Mouse (Mus musculus) erythroblast, adult 5-6 weeks (primary cell): ENCODE data around the gene Kcnh7. TPM values are rescaled to one million over a fixed set of nuclear protein-coding genes. Genes with fewer than 3 reads are reported as not detected.

Experiments
- ATAC-seq: replicated peaks from 2 replicates; pipeline ENCODE4 v1.8.0; 2016; ENCODE audit warnings: moderate number of reproducible peaks, mild to moderate bottlenecking, moderate TSS enrichment, inconsistent platforms; ENCODE audit not compliant: poor library complexity, low FRiP score, severe bottlenecking
- total RNA-seq, 2 experiments: library from RNA; stranded (forward) in 1 of 2; stranded (reverse) in 1 of 2; fragments of 150-400 nt in 1 of 2; fragments of 200-764, 138-1000 nt in 1 of 2; gene quantifications; 2 replicates each; pipeline versions ENCODE4 v1.2.3 to v1.2.4; 2015 to 2017; ENCODE audit warnings: low replicate concordance in 2 of 2

The Kcnh7 gene
- total RNA-seq, 2 experiments from 2014 or later, result not detected

DNA sequence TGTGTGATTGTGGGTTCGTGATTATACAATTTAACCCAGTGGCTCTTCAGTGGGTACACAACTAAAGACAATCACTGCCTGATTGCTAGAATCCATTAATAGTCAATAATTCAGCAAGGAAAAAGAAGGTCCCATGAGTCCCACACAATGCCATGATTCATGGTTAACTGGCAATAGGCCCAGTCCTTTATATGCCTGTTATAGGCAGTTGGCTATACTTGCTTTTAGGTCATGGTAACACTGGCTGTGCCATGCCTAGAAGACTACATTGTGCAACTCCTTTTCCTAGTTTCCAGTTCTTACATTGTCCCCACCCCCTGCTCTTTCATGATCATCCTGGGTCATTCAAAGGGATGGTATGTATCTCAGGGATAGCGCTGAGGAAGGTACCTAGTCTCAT lies 186.4 kb downstream of the Kcnh7 start:
- no peak for ATAC-seq

DNA sequence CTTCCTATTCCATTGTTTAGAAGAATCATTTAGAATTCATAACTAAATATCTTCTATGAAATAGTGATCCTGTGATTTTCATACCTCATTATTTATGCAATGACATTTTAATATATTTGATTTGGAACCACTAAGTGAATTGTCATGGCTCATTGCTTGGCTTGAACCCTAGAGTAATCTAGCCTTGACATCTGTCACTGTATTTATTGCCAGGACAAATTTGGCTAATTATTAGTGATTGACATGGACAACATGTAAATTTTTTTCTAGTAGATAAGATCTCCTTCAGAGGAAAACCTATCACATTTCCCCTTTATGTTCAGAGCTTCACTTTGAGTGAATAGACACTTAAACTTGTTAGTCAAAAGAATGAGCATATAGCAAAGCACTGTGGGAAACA lies 195.5 kb downstream of the Kcnh7 start:
- no peak for ATAC-seq

DNA sequence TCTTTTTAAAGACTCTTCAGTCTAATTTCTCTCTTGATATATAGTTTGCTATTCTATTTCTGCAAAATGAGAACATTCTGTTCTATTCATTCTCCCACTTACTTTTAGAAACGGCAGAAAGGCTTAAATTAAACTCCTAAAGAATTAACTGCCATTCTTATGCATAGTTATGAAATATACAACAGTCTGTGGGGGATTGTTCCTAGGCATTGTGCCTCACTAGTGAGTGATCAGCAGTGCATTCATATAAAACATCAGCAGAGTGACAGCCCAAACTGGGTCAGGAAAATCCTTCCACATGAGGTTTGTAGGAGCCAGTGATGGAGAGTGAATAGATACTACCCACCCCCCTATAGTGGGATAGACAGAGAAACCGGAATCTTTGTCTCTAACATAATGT lies 200.2 kb downstream of the Kcnh7 start:
- ATAC-seq, result no peak

DNA sequence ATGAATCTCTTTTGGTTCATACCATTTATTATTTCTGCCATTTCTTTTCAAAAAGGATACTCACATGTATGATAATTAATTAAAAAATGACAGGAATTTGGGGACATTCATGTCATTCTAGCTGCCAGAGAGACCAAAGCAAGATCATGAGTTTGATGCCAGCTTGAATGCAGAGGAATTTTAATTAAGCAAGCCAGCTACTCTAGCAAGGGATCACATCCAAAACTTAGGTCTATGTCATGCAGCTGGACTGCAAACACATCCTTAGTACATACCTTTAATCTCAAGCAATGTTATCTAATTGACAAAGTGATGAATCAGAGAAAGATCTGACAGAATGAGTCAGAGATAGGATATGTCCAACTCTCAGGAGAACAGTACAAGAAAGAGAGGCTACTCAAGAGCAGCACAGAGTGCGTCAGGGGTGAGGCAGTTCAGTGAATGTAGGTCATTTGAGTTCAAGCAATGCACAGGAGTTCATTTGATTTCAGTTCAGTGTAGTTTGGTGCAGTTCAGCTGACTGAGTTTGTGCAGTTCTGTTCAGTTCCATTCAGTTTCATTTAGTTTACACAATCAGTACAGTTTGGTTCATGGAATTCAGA lies 248.7 kb downstream of the Kcnh7 start:
- ATAC-seq, result no peak

DNA sequence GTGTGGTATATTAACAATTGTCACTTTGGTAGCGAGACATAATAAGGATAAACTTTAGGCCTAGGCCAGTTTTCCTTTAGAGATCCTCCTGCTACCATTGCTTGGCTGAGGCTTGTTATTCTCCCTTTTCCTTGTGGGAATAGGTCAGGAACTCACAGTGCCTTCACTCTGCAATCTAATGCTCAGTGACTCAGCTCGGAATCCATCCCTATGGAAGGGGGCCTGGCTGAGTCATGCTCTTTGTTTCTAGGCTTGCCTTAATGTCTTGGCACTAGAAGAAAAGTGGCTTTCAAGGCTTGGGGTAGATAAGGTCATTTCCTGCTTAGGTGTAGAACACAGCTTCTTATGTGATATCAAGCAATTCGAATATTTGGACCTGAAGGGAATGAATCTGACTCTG lies 255.6 kb downstream of the Kcnh7 start:
- ATAC-seq, result no peak

DNA sequence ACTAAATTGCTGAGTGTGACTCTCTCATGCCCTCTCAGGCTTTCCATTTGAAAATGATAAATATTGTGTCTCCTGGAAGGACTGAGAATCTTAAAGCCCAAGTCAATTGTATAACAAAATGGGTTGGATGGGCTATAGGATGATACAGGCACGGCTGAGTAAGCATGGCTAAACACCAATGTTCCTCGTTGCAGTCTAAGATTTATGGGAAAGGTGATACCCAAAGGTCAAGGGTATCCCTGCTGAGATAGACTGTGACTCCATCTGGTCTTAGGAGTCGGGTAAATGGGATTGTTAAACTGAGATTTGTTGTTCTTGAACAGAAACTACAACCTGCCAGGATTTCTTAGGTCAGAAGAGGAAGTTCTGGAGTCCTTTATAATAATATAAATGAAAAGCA lies 256.0 kb downstream of the Kcnh7 start:
- no peak for ATAC-seq

DNA sequence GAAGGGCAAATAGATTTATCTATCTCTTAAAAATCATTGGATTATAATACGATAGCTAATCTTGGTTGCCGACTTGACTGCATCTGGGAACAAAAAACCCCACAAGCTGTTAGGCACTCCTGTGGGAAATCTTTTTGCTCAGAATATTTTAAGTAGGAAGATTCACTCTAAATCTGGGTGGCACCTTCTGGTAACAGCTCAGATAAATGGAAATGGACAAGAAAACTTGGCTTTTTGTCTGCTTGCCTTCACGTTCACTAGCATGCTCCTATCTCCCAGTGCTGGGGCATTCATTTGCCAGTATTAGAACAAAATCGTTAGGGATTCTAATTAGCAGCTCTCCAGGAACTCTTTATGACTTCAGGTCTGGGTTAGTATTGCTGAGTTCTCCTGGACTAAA lies 260.3 kb downstream of the Kcnh7 start:
- ATAC-seq, result no peak

DNA sequence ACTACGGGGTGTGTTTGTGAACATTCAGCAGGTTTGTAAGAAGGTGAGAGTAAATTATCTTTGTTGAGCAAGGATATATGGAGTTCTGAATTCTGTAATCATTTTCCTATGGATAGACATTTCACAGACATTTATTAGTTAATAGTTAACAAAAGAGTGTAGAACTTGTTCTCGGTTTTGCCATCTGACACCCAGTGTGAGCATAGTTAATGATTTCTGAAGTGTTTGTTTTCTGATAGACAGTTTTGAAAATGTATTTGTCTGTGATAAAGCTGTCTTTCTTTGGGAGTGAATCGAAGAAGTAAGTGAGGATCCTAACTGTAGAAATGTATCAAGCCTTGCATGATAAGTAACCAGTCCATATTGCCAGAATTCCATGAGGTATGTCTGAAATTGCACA lies 276.4 kb downstream of the Kcnh7 start:
- ATAC-seq, result no peak

DNA sequence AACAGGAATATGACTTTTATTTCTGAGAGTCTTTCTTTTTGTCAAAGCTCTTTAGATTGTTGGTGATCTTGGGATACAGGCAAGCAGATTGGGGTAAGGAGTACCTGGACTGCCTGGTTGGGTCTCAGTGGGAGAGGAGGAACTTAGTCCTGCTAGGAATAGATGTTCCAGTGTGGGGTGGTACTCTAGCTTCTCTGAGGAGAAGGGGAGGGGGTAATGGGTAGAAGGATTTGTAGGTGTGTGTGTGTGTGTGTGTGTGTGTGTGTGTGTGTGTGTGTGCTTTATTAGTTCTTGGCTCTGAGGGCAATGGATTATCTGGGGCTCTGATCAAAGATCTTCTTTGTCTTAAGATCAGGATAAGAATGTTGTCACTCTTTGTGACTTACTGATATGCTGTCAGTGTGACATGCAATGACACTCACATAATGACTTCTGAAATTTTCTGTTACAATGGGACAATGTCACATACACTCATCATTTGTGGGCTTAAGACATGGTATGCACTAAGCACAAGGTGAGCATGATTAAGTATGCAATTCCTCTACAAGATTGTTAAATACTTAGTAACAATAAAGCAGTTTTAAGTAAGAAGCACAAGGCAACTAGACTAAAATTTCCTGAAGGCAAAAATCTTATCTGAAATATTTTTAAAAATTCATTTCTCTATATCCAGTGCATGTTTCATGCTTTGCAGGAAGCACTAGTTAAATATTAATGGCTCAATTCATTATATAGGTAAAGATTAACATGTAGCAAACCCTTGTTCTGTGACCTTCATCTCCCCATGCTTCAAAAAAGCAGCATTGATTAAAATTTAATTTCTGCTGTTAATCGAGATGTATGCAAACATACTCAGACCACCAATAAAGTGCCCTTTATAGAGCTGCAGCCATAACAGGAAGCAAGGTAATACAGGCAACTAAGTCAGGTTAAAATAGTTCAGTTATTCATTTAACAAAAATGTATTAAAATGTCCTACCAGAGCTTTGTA lies 281.4 kb downstream of the Kcnh7 start:
- ATAC-seq, result no peak

DNA sequence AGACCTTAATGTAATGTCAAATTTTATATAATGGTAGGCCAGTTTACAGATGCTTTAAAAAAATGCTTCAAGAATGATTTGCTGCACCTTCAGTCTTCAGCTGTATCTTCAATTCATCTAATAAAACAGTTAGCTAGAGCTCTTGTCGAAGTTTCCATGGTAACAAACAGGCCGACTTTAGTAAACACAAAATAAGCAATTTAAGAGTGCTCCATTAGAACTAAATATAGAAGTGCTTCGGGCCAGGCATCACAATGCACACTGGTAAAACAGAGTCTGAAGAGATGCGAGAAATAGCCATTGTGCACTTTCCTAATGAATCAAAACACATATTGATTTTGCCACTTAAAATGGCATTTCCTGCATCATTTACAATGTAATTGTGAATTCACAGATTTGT lies 305.3 kb downstream of the Kcnh7 start:
- ATAC-seq, result no peak

DNA sequence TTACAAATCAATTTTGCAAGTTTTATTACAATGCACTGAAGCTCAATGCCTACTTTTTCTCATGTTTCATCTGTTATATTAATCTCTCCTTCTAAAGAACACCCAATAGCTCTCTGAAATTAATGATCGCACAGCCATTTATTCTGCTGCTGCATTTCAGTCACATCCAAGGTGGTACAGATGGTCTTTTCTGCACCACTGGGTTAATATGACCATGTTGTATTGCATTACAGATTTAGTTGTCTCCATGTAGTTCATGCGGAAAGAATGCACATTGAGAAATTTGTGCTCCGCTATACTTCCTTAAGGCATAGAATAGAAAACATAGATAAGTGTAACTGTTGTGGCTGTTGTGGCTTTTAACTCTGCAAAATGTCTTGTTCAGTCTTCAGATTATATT lies 328.7 kb downstream of the Kcnh7 start:
- ATAC-seq, result no peak

DNA sequence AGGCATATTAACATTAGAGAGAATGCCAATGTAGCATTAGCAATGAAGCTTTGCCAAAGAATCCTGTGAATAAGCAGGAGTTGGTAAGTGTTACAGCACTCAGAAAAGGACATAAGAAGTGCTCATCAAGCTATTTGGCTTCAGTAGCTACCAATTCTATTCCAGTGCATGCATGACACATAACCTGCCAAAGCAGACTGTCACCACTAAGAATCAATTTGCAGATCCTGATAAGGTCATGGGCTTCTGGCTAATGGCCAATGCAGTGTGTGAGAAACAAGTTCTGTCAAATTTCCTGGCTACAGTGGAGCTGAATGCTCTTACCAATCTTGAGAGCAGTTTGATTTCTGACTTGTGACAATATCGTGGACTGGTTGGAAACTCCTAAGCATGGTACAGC lies 341.5 kb downstream of the Kcnh7 start:
- ATAC-seq, result no peak

DNA sequence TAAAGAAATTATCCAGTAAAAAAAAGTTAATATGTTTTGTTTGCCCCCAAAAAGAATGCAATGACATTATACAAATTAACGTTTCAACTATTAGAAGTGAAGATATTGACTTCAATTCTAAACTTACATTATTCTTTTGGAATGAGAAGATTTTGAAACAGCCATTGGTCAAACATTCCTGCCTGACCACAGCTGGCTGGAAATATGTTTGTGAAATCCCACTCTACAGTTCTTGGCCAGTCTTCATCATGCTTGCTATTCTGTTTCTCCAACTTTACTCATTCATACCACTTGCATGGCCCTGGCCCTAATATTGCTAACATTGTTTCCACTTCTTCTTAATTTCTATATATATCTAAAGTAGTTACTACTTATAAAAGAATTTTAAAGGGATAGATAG lies 349.8 kb downstream of the Kcnh7 start:
- ATAC-seq, result no peak

DNA sequence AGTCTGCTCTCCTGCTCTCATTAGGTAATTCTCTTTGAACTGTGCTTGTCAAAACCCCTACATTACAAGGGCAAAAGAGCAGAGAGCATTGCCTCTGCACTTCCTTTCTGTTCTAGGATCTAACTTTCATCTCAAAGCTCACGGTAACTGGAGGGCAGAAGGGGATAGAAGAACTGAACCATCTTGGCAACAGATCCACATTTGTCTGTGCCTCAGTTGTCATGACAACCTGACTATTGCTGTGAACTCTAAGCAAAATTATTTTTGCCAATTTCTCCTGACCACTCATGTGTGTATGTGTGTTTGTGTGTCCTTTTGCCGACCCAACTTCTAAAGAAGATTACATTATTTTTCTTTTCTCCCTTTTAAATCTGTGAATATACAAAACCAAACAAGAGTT lies 364.9 kb downstream of the Kcnh7 start:
- ATAC-seq, result no peak

DNA sequence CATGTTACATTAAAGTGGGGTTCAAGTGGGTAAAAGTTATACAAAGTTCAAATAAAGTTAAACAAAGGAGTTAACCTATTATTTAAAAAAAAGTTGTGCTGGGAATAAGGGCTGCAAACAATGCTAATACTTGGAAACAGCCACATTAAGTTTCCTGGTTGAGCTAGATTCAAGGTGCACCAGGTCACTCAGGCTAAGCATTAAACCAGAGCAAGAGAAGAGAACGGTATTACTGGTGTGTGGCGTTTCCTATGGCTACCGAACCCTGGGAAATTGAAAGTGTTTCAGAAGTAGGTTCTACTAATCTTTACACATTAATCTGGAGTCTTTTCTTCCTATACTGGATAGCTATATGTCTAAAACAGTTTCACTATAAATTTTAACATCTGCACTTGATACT lies 368.1 kb downstream of the Kcnh7 start:
- no peak for ATAC-seq

DNA sequence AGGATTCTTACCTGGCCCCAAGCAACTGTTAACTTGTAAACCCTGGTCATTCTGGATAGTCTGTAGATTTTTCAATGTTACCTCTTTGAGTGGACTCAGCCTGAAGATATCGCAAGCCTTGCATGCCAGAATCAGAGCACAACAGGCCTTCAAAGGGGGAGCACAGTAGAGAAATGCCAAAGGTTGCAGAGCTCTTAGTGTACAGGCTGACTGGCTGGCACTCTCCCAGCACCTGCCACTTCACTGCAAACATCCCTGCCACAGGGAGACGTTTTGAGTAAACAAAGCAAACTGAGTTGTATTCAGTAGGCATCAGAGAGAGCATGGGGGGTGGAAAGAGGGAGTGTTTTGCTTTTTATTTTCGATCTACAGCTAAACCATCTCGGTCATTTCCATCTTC lies 375.3 kb downstream of the Kcnh7 start:
- no peak for ATAC-seq

DNA sequence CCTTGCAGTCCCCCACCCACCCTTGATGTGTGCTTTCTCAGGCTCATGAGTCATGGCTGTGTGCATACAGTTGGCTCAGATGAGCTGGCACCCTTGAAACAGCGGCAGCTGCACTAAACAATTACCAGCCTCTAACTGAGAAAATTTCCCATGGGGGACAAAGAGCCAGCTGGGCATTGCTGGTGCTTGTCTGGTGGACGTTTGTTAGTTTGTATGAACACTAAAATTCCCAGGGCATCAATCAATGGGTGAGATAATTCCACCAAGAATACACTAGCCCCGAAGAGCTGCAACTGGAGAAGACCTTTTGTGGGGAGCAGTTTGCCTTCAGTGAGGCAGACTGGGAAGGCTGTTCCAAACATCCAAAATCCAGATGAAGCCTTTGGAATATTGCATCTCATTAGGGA lies 376.6 kb downstream of the Kcnh7 start:
- no peak for ATAC-seq

DNA sequence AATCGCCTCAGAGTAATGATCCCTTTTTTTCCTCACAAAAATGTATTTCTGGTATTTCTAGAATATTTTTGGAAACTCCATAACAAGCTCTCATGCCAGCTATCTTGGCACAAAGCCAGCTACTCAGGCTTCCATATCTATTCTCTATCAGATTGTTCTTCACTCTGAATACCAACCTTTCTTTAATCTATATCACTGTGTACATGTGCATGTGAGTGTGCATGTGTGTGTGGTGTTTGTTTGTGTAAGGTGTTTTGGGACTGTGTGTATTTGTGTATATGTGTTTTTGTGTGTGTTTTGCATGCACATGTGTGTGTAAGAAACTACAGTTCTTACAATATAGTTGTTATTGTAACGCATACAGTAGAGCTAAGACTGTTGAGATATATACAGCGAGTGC lies 377.2 kb downstream of the Kcnh7 start:
- ATAC-seq, result no peak

DNA sequence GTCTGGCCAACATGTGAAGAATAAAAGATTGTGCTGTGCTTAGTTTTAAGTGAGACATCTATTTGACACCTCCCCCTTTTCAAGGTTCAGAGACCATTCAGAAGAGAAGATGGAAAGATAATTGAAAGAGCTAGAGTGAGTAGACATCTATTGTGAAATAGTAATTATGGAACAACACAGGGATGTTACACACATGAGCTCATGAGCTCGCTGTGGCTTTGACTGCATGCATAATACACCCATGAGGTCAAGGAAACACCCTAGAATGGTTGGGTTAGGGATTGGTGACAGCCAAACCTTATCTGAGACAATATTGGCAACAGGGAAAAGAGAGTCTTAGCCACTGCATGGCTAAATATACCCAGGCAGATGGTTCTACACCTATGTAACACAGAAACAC lies 380.1 kb downstream of the Kcnh7 start:
- no peak for ATAC-seq

DNA sequence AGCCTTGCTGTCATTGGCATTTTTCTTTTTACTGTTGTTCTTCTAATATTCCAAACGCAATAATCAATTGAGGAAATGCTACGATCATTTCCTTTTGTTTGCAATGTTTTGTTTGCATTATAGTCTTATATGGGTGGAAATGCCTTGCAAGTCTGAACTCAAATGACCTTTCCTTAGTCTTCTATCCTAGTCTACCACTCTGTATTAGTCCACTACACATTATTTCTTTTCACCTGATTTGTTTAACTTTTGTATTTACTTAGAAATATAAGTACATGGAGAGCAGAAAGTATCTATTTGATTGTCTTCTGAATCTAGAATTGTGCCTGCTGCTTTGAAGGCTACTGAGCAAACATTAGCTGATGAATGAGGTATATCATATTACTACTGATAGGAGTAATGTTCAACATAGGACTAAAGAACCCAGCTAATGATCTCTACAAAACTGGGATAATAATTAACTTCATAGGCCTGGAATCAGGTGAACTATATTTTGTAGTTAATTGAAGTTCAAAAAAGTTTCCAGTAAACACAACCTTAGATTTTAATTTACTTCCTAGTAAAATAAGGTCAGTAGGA lies 399.5 kb downstream of the Kcnh7 start:
- no peak for ATAC-seq

DNA sequence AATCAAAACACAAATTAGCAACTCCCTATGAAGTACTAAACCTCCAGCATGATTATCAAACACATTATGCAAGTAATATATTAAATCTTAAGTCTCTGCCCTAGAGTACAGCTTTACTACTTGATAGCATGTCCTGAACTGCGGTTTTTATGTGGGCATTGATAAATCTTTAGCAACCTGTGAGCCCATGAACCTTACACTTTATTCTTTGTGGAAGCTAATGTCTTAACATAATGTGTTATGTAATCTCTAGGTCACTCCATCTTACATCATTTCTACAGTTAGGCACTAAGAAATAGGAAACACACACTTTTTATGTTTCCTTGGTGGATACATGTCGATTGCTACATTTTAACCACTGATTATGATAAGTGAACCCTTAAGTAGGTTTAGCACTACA lies 437.8 kb downstream of the Kcnh7 start:
- ATAC-seq, result no peak
